Mouse (Mus musculus) thymus, postnatal 4 days (tissue): ENCODE results near the gene Oprm1.
"Not testable (repeated sequence)": the region's sequence is repeated elsewhere in the genome, so short reads cannot be mapped to it uniquely, and the experiment has no call there.

Experiments used
- DNase-seq: peaks from one replicate; pipeline ENCODE4 v3.0.0; 2021

Gene Oprm1

DNA sequence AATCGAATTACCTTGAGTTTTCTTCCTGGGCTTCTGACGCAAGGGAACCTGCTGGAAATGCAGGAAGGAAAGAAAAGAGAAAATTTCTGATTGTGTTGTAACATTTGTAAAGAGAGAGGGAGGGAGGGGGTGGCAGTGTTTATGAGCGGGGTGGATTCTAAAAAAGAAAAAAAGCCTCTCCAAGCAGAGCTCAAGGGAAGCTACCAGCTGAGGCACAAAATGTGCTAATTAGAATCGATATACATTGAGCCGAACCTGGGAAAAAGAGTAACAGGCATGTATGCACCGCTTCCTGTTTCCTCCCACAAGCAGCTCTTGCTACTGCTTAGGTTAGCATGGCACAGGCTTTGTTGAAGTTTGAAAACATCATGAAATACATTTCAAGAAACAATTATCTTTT is 221.9 kb downstream of the Oprm1 start:
- DNase-seq, result peak; percentile 36

DNA sequence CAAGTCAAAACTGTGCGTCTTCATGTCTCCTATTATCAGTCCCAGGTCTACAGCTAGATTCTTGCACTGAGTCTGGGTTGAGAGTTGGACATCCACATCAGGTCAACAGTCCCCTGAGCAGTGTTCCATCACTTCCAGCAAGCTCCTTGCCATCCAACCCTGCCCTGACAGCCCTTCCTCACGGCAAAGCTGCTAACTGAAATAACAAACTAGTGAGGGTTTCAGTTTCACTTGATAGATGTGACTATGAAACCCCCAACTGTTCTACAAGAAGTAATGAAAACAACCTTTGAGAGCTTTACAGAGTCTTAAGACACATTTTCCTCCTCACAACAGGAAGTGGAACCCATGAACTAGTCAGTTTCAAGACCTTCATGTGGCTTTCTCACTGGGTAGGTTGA is 224.4 kb downstream of the Oprm1 start:
- peak; percentile 66 for DNase-seq

DNA sequence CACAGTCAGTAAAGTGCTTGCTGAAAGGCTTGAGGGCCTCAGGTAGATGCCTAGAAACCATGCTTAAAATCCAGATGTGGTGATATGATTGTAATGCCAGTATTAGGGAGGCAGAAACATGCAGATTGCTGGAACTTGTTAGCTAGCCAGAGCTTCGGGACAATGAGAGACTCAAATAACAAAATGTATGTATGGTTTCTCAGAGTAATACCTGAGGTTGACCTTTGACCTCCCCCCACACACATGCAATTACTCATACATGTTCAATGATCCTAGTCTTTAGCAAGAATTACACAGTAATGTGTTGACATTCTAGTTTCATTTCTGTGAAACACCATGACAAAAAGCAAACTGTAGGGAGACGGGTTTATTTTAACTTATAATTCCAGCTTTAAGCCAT is 225.1 kb downstream of the Oprm1 start:
- peak; percentile 11 for DNase-seq

DNA sequence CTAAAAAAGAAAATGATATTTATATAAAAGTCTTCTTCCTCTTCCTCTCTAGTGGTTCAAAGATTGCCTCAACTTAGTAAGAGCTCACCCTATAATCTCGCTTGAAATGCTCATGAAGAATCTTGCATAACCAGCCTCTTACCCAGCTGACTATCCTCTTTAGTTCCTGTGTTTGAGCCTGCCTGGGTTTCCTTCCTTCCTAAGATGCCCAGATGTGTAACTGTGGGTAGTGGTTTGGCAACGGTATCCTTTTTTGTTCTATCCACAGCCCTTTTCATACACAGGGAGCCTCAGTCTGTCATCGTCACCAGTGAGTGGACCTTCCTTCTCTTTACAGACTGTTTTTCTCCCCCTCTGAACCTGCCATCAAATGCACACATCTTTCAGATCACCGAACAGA is 227.9 kb downstream of the Oprm1 start:
- DNase-seq, result no peak

DNA sequence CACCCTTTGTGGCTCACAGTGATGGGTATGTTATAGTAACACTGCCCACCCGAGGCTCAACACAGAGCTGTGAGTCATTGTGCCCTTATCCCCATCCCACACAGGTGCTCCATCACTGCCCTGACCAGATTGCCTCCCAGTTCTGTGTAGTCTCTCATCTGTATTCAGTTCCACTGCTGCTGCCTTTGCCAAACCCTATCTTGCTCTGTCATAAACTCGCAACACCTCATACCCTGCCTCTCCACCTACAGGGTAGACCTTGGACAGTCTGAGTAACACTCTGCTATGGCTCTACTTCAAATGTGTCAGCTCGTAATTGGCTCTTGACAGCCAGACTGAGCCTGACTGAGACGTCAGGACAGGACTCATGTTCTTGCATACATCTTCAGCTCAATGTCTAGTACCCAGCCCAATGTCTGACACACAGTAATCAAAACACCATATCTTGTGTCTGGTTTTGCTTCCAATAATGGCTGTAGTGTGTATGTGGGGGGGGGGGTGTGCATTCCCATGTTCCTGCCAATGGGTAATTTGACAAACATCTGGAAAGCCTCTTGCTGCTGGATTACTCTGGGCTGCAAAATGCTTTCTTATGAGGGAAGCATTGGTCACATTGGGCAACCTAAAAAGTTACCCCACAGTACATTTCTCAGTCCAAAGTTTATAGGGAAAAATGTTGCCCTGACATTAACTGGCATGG is 229.2 kb downstream of the Oprm1 start:
- DNase-seq, result no peak

DNA sequence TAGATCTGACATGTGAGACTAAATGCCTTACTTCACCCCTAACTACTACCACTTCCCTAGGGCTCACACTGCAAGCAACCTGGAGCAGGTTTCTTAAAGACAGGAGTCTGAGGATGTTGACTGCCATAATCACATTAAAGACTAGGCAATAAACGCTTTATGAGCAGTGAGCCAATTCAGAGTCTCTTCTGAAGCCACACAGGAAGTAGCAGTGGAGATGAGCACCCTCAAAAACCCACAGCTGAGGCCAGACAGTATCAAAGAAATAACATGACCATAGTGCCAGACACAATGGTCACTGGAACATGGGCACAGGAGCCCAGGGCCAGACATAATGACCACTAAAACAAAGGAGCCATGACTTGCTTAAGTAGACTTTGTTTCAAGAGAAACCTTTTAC is 230.2 kb downstream of the Oprm1 start:
- peak; percentile 15 for DNase-seq

DNA sequence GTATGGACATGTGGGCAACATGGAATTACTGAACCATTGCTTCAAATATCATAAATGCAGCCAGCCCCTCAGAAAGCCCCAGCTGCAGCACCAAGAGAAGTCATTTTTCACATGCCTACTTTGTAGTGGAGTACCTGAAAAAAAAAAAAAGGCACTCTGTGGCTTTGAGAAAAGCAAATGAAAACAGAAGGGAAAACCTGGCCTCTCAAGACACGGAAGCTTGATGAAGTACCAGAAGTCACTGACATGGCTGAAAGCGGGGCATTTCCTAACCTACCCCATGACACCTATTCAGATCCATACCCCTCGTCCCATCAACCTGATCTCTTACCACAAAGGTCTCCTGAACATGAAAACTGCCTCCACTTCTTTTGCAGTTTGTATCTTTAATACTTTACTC is 238.6 kb downstream of the Oprm1 start:
- peak; percentile 28 for DNase-seq

DNA sequence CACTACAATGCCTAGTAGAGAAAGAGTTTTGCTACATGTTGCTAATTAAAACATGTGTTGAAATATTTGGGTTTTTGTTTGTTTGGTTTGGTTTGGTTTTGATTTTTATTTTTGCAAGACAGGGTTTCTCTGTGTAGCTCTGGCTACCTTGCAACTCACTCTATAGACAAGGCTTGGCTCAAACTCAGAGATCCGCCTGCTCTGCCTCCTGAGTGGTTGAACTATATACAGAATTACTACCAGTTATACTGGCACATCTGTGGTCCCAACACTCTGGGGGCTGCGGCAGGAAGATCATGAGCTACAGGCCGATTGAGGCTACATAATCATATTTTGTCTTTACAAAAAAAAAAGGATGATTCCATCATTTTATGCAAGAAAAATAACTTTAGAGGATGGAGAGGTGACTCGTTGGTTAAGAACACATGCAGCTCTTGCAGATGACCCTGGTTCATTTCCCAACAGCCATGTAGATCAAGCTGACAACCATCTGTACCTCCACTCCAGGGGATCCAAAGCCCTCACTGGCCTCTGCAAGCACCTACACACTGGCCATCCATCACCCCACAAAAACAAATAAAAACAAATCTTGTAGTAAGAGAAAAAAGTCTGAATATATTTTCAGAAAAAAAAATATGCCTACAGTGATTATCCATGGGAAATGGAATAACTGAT is 240.4 kb downstream of the Oprm1 start:
- DNase-seq, result no peak

DNA sequence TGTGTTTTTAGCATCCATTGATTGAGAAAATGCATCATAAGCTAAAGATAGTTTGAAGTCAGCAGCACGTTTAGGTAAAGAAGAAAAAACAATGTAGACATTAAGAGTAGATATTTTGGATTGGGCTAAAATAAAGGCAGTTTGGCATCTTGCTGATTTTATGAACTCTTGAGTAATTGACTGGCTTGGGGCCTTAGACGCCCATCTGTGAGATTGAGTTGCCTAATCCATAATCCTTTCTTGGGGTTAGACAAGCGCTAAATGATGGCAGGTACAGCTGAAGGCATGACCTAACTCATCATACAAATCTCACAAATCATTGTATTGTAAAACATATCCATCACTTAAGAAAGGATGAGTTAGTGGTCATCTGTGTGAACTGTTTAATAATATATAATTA is 241.0 kb downstream of the Oprm1 start:
- DNase-seq, result no peak

DNA sequence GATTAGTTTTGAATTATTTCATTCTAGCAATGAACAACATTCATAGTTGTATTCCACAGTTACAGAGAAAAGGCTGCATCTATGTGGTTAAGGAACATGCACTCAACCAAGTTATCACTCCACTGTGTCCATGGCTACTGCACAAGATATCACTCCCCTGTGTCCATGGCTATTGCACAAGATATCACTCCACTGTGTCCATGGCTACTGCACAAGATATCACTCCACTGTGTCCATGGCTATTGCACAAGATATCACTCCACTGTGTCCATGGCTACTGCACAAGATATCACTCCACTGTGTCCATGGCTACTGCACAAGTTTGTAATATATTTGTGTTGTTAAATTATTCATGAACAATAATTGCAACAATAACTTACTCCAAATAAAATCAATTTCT is 245.6 kb downstream of the Oprm1 start:
- not testable (repeated sequence) for DNase-seq

DNA sequence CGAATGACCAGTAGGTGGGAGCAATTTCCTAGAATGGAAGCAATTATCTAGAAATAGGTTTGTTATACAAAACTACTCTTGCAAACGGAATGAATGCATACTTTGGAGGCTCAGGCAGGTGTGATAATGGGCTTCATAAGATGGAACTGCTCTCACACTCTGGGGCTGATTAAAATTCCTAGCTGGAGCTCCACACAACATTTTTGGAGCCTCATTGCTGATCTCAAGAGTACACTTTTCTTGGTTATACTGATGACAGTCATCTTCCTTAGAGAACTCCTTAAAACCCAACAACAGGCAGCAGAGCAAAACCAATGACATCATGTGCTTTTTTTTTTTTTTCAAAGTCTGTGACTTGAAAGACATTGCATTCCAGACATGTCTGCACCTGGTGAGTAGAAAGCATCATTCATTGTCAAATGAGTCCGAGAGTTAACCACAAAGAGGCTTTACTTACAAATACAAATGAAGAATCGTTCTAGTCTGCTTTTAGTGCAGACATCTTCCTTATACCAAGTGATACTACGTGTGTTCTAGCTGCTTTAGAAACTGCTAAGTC is 246.8 kb downstream of the Oprm1 start:
- no peak for DNase-seq

DNA sequence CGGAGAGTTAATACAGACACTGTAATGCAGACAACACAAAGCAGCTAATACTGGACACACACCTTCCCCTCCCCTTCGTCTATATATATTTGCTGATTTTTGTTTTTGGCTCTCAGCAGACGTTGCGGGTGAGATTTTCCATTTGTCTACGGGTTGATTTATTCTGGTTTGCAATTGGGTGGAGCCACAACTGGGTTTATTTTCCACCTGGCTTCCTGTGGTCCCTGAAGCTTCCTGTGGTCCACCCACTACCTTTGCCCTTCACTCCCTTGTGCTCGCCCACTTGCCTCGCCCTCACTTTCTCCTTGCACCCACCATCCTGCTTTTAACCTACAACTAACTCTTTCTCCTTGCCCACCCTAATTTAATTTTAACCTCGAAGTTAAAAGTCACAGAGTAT is 252.2 kb downstream of the Oprm1 start:
- DNase-seq, result no peak

DNA sequence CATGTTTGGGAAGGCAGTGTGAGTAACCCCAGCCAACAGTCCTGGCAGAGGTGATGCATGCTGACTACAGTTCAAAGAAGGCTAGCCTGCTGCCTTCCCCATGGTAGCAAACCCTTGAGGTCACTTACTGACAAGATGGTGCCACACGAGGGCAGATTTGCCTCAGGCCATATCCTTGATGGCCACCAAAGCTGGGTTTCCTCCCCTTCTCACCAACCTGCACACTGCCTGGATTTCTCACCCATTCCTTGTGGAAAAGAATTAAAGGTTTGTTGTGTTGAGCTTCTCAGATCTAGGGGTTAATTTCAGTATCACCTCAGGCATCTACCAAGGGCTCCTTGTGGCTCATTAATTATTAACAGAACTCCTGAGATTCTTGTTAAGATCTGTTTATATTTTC is 256.9 kb downstream of the Oprm1 start:
- DNase-seq, result no peak

DNA sequence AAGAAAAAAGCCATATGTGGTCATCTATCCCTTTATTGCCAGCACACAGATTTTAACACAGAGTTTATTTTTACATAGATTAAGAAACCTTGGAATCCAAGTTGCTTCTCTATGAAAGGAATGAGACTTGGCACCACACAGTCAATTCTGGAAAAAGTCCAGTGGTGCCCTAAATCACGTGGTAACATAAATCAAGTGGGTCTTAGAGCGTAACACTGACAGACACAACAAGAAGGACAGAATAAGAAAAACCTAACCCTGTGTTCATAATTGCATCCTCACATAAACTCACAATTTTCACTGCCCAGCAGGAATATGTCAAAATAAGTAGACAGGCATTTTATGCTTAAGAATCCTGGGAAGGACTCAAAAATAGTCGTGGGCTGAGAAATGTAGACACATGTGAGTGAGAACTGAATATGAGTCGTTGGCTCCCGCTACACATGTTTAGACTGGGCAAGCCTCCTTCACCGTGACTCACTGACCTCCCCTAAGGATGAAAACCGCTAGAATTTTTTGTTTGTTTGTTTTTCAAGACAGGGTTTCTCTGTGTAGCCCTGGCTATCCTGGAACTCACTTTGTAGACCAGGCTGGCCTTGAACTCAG is 261.6 kb downstream of the Oprm1 start:
- no peak for DNase-seq

DNA sequence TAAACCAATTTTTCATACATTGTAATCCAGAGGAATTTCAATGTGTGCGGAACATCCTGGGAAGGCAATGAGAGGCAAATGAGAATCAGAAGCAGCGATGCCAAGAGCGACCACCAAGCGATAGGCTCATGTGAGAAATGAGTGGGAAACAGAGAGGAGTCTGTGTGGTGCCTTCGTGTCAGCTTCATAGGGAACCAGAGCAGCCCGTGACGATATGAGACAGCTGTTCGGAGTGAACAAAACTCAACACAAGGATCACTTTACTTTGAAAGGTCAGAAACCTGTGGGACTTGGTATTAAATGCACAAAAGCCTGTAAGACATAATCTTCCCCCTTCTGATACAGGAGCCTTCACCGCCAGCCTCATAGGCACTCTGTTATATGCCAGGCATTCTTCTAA is 262.2 kb downstream of the Oprm1 start:
- no peak for DNase-seq

DNA sequence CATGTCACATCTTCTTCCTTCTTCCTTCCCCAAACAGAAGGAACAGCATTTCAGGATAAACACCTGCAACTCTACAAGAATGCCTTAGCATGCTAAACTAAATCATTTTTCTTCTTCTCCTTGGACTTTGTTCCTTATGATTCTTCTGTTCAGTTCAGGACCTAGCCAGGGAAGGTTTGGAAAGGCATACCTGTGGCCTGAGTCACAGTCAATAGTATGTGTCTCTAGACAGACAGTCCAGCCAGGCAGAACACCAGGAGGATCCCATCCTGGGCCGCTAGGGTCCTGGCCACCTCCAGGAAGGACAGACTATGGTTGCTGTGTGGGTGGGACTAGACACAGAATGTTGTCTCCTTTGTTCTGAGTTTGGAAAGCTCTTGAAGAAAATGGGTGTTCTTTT is 266.7 kb downstream of the Oprm1 start:
- DNase-seq, result no peak

DNA sequence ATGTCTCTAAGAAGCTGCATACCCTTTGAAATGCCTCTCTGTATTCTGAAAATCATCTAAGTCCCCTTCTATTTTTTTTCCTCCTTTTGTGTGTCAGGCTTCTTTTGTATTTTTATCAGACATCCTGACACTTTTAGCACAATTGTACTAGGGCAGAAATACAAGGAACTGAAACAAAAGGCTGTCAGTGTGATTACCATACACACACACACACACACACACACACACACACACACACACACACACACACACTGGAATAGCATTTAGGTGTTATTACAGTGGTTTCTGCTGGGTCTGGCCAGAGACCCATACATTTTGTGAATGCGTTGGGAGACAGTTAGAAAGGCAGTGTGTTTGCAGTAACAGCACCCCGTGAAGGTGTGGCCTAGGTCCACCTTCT is 275.2 kb downstream of the Oprm1 start:
- no peak for DNase-seq

DNA sequence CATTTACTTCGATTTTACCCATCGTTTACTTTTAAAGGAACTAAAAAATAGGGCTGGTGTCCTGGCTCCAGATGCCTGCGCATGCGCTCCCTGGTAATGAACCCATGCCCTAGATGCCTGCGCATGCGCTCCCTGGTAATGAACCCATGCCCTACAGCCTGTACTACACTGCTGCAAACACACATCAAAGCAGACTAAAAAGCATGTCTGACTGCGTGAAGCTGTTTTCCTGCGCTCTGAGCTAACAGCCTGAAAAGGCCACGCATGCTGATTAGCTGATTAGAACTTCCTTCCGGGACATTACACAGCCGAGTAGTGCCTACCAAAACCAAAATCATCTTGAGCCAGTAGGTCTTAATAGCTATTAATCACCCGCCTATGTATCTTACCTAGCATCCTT is 277.2 kb downstream of the Oprm1 start:
- no peak for DNase-seq

DNA sequence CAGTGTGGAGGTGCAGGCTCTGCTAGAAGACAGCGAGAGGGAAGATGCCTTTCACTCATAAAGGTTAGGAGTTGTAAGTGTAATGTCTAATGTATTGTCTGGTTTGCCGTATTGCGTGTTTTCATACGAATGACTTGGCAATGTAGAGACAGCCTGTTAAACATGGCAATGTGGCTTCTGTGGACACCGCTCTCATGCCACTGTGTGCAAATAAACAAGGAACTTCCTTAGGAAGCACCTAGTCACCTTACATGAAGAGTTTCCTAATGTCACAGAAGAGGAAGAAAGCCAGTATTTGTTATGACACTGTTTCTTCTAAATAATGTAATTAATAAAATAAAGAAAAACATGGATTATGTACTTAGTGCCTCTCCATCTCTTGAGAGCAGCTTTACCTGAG is 278.9 kb downstream of the Oprm1 start:
- DNase-seq, result no peak

DNA sequence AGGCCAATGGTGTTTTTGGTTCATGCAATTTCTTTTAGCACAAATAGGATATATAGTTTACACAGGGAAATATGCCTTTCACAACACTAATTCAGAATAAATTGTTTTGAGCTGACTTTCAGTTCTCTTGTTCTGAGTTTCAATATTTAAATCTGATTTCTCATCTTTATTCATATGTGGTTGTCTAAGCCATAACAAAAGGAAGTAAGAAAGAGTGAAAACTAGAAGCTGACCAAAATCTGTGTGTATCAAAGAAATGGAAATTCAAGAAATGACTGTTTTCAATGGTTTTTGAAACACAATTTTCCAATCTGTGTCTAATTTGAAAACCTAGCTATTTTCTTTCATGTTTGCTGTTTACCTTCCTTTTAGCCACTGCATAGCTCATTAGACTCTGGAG is 282.7 kb downstream of the Oprm1 start:
- no peak for DNase-seq

DNA sequence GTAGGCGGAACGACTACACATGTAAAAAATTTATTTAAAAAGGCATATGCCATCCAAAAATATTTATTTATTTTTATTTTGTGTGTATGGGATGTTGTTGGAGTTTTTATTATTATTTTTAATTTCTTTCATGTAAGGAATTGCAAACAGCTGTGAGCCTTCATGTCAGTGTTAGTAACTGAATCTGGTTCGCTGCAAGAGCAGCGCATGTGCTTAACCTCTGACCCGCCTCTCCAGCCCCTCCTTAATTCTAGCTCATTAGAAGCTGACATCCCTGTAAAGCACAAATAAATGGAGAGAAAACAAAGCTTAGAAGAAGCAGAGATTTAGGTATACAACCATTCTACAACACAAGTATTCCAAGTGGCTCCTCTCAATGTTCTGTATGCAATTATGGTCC is 285.6 kb downstream of the Oprm1 start:
- no peak for DNase-seq

DNA sequence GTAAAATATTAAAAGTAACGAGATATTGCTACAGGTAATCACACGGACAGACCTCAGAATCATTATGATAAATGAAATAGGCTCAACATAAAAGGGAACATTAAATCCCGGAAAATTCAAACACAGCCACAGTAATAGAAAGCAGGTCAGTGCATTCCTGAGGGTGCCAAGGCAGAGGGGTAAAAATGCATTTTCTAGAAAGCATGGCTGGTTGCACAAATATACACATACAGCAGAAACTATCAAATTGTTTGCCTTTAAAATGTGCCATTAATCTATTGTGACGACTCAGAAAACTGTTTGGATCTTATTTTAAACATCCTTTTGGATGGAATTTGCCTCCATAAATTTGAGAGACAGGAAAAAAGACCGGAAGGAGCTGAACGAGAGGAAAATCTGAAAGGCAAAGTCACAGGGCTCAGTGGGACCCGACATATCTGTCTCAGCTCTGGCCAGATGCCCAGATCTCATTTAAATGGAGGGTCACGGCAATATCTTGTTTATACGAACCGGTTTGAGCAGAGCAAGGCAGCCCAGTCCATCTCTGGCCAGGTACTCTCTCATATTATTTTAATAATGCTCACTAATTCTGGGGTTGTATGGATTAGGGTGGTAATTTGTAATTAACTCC is 289.1 kb downstream of the Oprm1 start:
- no peak for DNase-seq

DNA sequence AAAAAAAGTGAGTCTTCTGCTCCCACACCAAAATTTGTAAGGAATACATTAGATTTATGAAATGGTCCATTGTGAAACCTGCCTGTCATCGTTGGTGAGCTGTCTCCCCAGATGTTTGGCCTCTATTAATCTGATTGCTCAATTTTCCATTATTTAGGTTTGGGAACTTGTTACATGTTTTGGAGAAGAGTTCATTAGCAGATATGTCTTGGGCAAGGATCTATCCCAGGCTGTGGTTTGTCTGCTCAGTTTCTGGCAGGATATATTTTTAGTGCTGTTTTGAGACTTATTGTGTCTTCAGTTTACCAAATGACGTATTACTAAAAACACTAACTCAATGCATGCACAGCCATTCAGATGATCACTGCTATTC is 289.6 kb downstream of the Oprm1 start:
- no peak for DNase-seq

DNA sequence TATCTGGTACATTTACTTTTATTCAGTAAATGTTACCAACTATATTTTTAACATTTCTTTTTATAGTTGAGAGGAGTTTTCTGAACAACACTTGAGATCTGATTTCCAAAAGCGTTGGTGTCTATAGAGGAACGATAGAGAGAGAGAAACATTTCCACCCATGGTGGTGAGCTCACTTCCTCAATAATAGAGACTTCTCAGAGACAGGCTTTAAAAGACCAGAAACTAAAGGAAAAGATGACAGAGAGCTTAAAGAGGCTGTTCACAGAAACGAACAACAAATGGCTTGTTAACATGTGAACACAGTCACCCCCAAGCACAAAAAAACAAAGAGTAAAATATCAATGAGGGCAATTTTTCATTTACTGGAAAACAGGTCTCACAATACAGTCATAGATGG is 291.6 kb downstream of the Oprm1 start:
- no peak for DNase-seq
